Mouse (Mus musculus): ENCODE results near the gene Mfsd11. TPM values are rescaled to one million over a fixed set of nuclear protein-coding genes. Genes with fewer than 3 reads are reported as not detected.
A peak's percentile ranks its signal among the peaks of the same experiment; 100 is the strongest.
"Not testable (repeated sequence)": the region's sequence is repeated elsewhere in the genome, so short reads cannot be mapped to it uniquely, and the experiment has no call there.

The Mfsd11 gene
- polyA plus RNA-seq, 1 experiment from 2014 or later: 22.5 TPM

GRCm38 (mm10) chr11:116843261-116844233 is 8.7 kb upstream of the Mfsd11 start, which contains the start of the genes Mettl23 and Jmjd6:
Mettl23 (plus strand) TSS chr11:116843278.
Jmjd6 (minus strand) TSS chr11:116843449.
- H3K4me1 ChIP-seq: peaks cover 34% of the 10 kb centered on the region
- DNase-seq (ENCODE audit: low spot score): peak; percentile 96
- WGBS: under 1% methylated on average over 72 of the region's 72 CpGs
- H3K4me3 ChIP-seq: peak within 1 kb of the TSS; percentile 90
- peaks cover 59% of the 10 kb centered on the region for H3K36me3 ChIP-seq
- no peaks in the 10 kb centered on the region for H3K27me3 ChIP-seq (ENCODE audit: low read depth, poor library complexity, severe bottlenecking)
- peak within 1 kb of the TSS; percentile 98 for H3K27ac ChIP-seq
- no peaks in the 10 kb centered on the region for H3K9me3 ChIP-seq (replicated peaks)

GRCm38 (mm10) chr11:116846593-116847181 is 5.6 kb upstream of the Mfsd11 start:
- Histone ChIP-seq H3K4me1 (peaks cover 22% of the 10 kb centered on the region), H3K4me3 (no peak overlapping the region), H3K27ac (no peak overlapping the region), H3K9me3 (replicated peaks) (no peaks in the 10 kb centered on the region), H3K27me3 (ENCODE audit: low read depth, poor library complexity, severe bottlenecking) (no peaks in the 10 kb centered on the region), H3K36me3 (peaks cover 59% of the 10 kb centered on the region)
- DNase-seq (ENCODE audit: low spot score): no peak
- 88% methylated on average over 4 of the region's 4 CpGs for WGBS

- 92% methylated on average over 3 of the region's 3 CpGs for WGBS
- no peak for DNase-seq (ENCODE audit: low spot score)
These were observed 4.8 kb upstream of the Mfsd11 start for GRCm38 (mm10) chr11:116847187-116848085.

DNA sequence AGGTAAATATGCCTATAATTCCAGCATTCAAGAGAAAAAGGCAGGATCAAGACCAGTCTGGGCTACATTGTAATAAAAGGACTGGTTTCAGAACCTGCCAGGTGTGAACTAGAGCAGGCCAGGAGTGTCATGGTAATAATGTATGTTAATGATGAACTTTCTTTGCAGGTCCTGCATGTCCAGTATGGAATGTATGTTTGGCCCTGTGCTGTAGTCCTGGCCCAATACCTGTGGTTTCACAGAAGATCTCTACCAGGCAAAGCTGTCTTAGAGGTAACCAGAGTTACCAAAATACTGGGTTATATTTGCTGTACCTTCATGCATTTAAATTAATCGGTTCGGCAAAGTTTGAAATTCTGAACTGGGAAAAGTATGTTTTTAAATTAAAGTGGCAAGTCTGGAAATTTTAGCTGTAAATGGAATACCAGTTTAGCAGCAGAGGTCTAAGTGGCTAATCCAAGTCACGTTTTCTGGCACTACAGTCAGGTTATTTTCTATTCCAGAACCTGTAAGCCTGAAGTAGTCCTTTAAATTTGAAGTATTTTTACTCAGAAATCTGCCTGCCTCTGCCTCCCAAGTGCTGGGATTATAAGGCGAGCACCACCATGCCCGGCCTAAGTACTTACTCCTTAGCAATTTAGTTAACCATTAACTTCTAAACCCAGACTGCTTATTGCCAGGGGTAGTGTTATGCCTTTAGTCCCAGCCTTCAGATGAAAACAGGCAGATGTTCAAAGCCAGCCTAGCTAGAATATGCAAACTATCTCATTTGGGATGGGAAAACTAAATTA is 4.0 kb upstream of the Mfsd11 start:
- Histone ChIP-seq H3K4me3 (no peak overlapping the region), H3K9me3 (replicated peaks) (no peaks in the 10 kb centered on the region), H3K27me3 (ENCODE audit: low read depth, poor library complexity, severe bottlenecking) (no peaks in the 10 kb centered on the region), H3K4me1 (peaks cover 22% of the 10 kb centered on the region), H3K27ac (no peak overlapping the region), H3K36me3 (peaks cover 63% of the 10 kb centered on the region)
- DNase-seq (ENCODE audit: low spot score): no peak
- 86% methylated on average over 5 of the region's 5 CpGs for WGBS

More at GRCm38 (mm10) chr11:116847187-116848085, 4.8 kb upstream of the Mfsd11 start:
- Histone ChIP-seq H3K4me3 (no peak overlapping the region), H3K9me3 (replicated peaks) (no peaks in the 10 kb centered on the region), H3K27ac (no peak overlapping the region), H3K4me1 (peaks cover 22% of the 10 kb centered on the region), H3K27me3 (ENCODE audit: low read depth, poor library complexity, severe bottlenecking) (no peaks in the 10 kb centered on the region), H3K36me3 (peaks cover 63% of the 10 kb centered on the region)

GRCm38 (mm10) chr11:116848877-116849178 is 3.4 kb upstream of the Mfsd11 start:
- not testable (repeated sequence) for H3K27ac ChIP-seq; H3K4me3 ChIP-seq; H3K27me3 ChIP-seq (ENCODE audit: low read depth, poor library complexity, severe bottlenecking); H3K9me3 ChIP-seq (replicated peaks); DNase-seq (ENCODE audit: low spot score)
- Histone ChIP-seq H3K4me1 (peaks cover 22% of the 10 kb centered on the region), H3K36me3 (peaks cover 63% of the 10 kb centered on the region)
- WGBS: 83% methylated on average over 2 of the region's 2 CpGs

- Histone ChIP-seq H3K4me3 (no peak overlapping the region), H3K27ac (no peak overlapping the region), H3K9me3 (replicated peaks) (no peaks in the 10 kb centered on the region), H3K36me3 (peaks cover 63% of the 10 kb centered on the region), H3K4me1 (peaks cover 20% of the 10 kb centered on the region), H3K27me3 (ENCODE audit: low read depth, poor library complexity, severe bottlenecking) (no peaks in the 10 kb centered on the region)
- no peak for DNase-seq (ENCODE audit: low spot score)
These were observed 2.7 kb upstream of the Mfsd11 start for GRCm38 (mm10) chr11:116849587-116849986.

DNA sequence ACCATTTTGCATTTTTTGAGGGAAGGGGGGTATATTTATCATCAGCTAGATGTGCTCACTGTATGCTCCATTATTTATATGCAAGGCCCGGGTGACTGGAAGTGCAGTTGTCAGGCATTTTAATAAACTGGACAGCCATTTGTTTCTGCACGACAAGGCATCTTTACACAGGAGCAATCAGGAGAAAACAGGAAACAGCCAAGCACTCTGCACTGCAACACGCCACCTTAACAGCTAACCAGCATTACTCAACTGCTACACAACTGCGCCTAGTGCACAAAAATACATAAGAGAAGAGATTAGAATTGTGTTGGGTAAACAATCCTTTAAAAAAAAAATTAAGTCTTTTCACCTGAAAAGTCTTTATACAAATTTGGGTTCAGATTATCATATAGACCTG is 2.2 kb upstream of the Mfsd11 start:
- Histone ChIP-seq H3K4me3 (peak overlapping the region; percentile 93), H3K27ac (no peak overlapping the region), H3K4me1 (peaks cover 24% of the 10 kb centered on the region), H3K36me3 (peaks cover 63% of the 10 kb centered on the region), H3K27me3 (ENCODE audit: low read depth, poor library complexity, severe bottlenecking) (no peaks in the 10 kb centered on the region), H3K9me3 (replicated peaks) (no peaks in the 10 kb centered on the region)
- DNase-seq (ENCODE audit: low spot score): no peak
- WGBS: 72% methylated on average over 4 of the region's 4 CpGs

DNA sequence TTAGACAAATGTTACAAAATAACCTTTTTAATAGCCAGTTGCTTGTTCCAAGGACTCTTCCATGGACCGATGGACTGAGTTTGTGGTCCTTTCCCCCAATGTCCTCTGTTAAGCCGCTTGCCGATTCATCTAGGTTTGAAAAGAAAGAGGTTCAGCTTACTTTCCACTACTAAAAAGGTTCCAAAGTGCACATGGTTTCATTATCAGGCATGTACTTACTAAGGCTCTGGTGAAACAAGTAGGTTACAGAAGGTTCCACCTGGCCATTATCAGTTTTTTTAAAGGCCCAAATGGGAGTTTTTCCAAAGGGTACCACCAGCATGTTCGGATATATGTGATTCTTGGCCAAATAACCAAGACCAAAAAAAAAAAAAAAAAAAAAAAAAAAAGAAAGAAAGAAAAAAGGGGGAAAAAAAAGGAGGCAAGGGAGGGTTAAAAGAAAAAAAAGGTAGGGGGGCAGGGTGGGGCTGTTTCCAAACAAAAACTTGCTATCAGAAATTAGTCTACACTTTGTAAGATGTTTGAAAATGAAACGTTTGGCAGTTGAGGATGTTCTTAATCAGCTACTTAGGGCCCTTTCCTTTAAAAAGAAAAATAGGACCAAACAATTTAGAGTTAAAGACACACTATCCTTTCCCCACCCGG is 1.3 kb upstream of the Mfsd11 start:
- 55% methylated on average over 6 of the region's 6 CpGs for WGBS
- Histone ChIP-seq H3K4me1 (peaks cover 28% of the 10 kb centered on the region), H3K27me3 (ENCODE audit: low read depth, poor library complexity, severe bottlenecking) (no peaks in the 10 kb centered on the region), H3K4me3 (peak overlapping the region; percentile 93), H3K36me3 (peaks cover 59% of the 10 kb centered on the region), H3K9me3 (replicated peaks) (no peaks in the 10 kb centered on the region), H3K27ac (no peak overlapping the region)
- DNase-seq (ENCODE audit: low spot score): no peak

DNA sequence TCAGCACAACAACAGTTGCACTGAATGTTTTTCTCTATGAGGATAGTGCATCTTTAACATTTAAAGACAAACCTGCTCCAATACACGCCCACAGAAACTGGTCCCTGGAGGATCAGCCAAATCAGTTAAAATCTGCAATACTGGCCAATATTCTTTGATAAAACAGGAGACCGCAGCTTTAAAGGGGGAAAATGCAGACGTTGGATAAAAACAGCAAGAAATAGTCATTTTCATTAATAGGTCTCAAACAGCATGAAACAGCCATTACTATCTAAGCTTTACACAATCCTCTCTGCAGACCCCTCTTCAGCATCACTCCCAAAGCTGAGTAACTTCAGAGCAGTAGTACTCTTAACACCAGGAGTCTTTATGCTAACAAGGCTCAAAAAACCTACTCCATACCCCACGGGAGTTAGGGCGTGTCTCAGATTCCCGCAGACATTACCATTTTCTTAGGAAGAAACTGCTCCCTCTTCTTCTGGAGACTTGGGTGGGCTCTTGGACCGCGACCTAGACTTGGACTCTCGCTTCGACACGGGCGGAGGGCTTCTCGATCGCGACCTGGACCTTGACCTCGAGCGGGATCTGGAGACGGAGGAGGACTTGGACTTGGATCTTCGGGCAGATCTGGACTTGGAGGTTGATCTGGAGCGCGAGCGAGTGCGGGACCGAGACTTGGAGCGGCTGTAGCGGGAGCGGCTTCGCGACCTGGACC is 507 bp upstream of the Mfsd11 start:
- no peaks in the 10 kb centered on the region for H3K9me3 ChIP-seq (replicated peaks)
- no peak for DNase-seq (ENCODE audit: low spot score)
- H3K4me1 ChIP-seq: peaks cover 28% of the 10 kb centered on the region
- peaks cover 52% of the 10 kb centered on the region for H3K36me3 ChIP-seq
- peak overlapping the region; percentile 93 for H3K4me3 ChIP-seq
- no peaks in the 10 kb centered on the region for H3K27me3 ChIP-seq (ENCODE audit: low read depth, poor library complexity, severe bottlenecking)
- H3K27ac ChIP-seq: peak overlapping the region; percentile 97
- WGBS: 1% methylated on average over 29 of the region's 29 CpGs

DNA sequence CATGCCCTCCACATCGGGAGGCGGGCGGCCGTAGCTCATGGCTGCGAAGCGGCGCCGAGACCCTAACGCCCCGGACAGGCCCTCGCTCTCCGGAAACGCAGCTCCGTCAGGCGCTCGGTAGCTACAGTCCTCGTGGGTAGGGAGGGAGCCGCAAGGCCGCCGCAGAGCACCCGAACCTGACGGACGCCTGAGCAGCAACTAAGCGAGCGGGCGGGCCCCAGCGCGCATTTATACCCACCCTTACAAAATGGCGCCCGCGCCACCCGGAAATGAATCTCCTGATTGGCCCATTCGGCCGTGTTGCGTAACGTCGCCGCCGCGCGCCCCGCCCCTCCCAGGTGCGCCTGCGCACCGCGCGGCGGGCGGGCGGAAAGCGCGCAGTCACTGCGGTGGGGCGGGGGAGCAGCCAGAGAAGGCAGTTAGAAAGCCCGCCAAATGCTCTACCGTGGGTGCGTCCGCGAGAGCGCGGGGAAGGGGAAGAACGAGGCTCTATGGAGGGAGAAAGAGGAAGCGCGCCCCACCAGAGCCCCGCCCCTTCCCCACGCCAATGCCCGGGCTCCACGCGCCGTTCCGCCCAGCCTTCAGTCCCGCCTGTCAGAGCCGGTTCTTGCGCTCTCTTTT is 761 bp downstream of the Mfsd11 start, which contains the start of gene Srsf2:
Srsf2 (minus strand) TSS at position 204 of the 621 bp plus-strand sequence.
- H3K27ac ChIP-seq: peak within 1 kb of the TSS; percentile 97
- no peaks in the 10 kb centered on the region for H3K9me3 ChIP-seq (replicated peaks)
- under 1% methylated on average over 74 of the region's 74 CpGs for WGBS
- no peaks in the 10 kb centered on the region for H3K27me3 ChIP-seq (ENCODE audit: low read depth, poor library complexity, severe bottlenecking)
- peak; percentile 98 for DNase-seq (ENCODE audit: low spot score)
- H3K36me3 ChIP-seq: peaks cover 42% of the 10 kb centered on the region
- peak within 1 kb of the TSS; percentile 93 for H3K4me3 ChIP-seq
- peaks cover 37% of the 10 kb centered on the region for H3K4me1 ChIP-seq

DNA sequence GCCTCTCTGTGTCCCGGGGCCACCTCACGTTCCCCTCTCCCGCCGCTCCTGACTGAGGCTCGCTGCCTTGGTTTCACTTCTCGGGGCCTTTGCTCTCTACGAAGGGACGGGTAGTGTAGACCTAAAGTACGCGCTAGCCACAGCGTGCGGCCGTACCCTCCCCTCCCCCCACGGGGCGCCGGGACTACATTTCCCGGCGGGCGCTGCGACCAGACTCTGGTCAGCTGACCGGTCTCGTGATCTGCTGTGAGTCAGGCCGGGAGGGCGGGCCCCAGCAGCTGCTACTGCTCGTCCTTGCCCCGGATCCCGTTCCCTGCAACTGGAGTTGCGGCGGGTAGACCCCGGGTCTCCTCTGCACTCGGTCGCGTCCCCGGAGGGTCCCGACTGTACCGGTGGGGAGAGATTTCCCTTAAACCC is 1.3 kb downstream of the Mfsd11 start:
- WGBS: under 1% methylated on average over 36 of the region's 36 CpGs
- peak overlapping the region; percentile 93 for H3K4me3 ChIP-seq
- H3K36me3 ChIP-seq: peaks cover 39% of the 10 kb centered on the region
- peak overlapping the region; percentile 97 for H3K27ac ChIP-seq
- no peaks in the 10 kb centered on the region for H3K27me3 ChIP-seq (ENCODE audit: low read depth, poor library complexity, severe bottlenecking)
- DNase-seq (ENCODE audit: low spot score): peak; percentile 99
- H3K9me3 ChIP-seq (replicated peaks): no peaks in the 10 kb centered on the region
- peaks cover 37% of the 10 kb centered on the region for H3K4me1 ChIP-seq

All from limb, embryonic 10.5 days (tissue).